Mouse (Mus musculus): ENCODE data around the gene Adgrb3. TPM values are rescaled to one million over a fixed set of nuclear protein-coding genes. Genes with fewer than 3 reads are reported as not detected.

The Adgrb3 gene
- polyA plus RNA-seq, 1 experiment from 2014 or later, result 0.92 TPM

DNA sequence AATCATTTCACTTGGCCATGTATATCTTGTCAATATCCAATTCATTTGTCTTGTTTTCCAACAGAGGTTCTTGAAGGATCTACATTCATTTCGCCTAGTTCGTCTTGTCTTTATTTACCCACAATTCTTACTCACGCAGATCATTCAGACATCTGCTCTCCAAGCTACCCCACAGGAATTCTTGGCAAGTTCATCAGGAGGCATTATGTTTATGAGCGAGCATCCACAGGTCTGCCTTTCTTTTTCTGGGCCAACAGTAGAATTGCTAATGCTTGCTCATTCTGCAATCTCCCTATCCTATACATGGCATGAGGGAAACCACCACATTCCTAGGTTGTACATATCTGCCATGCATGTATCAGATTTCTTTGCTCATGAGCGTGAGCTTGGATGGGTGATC, 99.7 kb downstream of the Adgrb3 start:
- 88% methylated on average over 5 of the region's 5 CpGs for WGBS
- no peak overlapping the region for H3K9ac ChIP-seq (replicated peaks)
- no peaks in the 10 kb centered on the region for H3K27me3 ChIP-seq
- H3K4me2 ChIP-seq, result no peak overlapping the region
- no peaks in the 10 kb centered on the region for H3K9me3 ChIP-seq
- H3K36me3 ChIP-seq, result no peaks in the 10 kb centered on the region
- no peak overlapping the region for H3K27ac ChIP-seq
- ATAC-seq (ENCODE audit: insufficient number of reproducible peaks, insufficient read depth, low FRiP score, low TSS enrichment, low read depth), result no peak
- no peaks in the 10 kb centered on the region for H3K4me1 ChIP-seq (replicated peaks)
- H3K4me3 ChIP-seq (replicated peaks), result no peak overlapping the region

GRCm38 (mm10) chr1:25711474-25711873, 118.0 kb downstream of the Adgrb3 start:
- Histone ChIP-seq H3K27me3 (no peaks in the 10 kb centered on the region), H3K4me1 (replicated peaks) (no peaks in the 10 kb centered on the region), H3K9me3 (no peaks in the 10 kb centered on the region), H3K9ac (replicated peaks) (no peak overlapping the region), H3K4me3 (replicated peaks) (no peak overlapping the region), H3K36me3 (no peaks in the 10 kb centered on the region), H3K27ac (no peak overlapping the region), H3K4me2 (no peak overlapping the region)
- no peak for ATAC-seq (ENCODE audit: insufficient number of reproducible peaks, insufficient read depth, low FRiP score, low TSS enrichment, low read depth)
- 49% methylated on average over 1 of the region's 1 CpGs for WGBS

- H3K9ac ChIP-seq (replicated peaks), result no peak overlapping the region
These were observed 123.2 kb downstream of the Adgrb3 start for GRCm38 (mm10) chr1:25706299-25706698.

DNA sequence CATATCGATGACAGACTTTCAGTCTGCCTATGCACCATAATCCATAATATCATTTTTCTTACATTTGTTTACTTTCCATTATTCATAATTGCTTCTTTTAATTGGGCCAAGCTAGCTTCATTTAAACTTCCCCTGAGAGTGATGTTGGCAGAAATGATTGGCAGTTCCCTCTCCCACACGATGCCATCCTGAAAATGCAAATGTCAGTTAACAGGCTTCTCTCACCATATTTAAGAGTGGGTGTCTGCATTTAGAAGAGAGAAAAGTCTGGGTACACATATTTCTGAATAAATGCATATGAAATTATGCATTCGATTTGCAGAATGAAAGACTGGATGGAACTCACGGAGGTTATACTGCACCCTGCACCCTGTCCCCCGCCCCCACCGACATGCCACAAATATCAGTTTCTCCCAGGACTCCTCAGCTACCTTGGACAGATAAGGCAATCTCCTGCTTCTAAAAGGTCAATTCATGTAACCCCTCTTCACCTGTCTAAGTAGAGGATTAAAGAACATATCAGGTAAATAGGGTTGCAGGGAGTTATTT, 130.7 kb downstream of the Adgrb3 start:
- no peak for ATAC-seq (ENCODE audit: insufficient number of reproducible peaks, insufficient read depth, low FRiP score, low TSS enrichment, low read depth)
- no peak overlapping the region for H3K27ac ChIP-seq
- no peaks in the 10 kb centered on the region for H3K36me3 ChIP-seq
- H3K9me3 ChIP-seq, result no peaks in the 10 kb centered on the region
- H3K4me1 ChIP-seq (replicated peaks), result no peaks in the 10 kb centered on the region
- no peak overlapping the region for H3K9ac ChIP-seq (replicated peaks)
- no peak overlapping the region for H3K4me3 ChIP-seq (replicated peaks)
- WGBS, result 88% methylated on average over 6 of the region's 6 CpGs
- no peak overlapping the region for H3K4me2 ChIP-seq
- no peaks in the 10 kb centered on the region for H3K27me3 ChIP-seq

More at GRCm38 (mm10) chr1:25706299-25706698, 123.2 kb downstream of the Adgrb3 start:
- Histone ChIP-seq H3K4me2 (no peak overlapping the region), H3K36me3 (no peaks in the 10 kb centered on the region), H3K9me3 (no peaks in the 10 kb centered on the region), H3K27ac (no peak overlapping the region), H3K27me3 (no peaks in the 10 kb centered on the region), H3K4me3 (replicated peaks) (no peak overlapping the region), H3K4me1 (replicated peaks) (no peaks in the 10 kb centered on the region)
- 91% methylated on average over 2 of the region's 2 CpGs for WGBS
- no peak for ATAC-seq (ENCODE audit: insufficient number of reproducible peaks, insufficient read depth, low FRiP score, low TSS enrichment, low read depth)

DNA sequence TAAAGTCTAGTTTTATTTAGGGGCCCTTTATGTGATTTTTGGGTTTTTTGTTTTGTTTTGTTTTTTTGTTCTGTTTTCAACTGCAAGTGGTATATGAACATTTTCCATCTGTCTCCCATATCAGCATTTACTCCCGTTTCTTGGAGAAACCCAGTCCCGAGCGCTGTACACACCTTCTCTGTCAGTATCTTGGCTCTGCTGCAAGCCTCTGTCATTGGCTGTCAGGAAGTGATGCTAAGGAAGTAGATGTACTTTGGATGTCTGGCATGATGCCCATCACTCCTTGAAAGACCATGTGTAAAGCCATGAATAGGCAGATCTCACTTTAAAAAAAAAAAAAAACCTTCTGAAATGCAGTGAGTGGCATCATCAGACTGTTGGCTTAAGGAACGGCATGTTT, 132.3 kb downstream of the Adgrb3 start:
- H3K9ac ChIP-seq (replicated peaks), result no peak overlapping the region
- H3K27ac ChIP-seq, result no peak overlapping the region
- H3K4me3 ChIP-seq (replicated peaks), result no peak overlapping the region
- no peaks in the 10 kb centered on the region for H3K4me1 ChIP-seq (replicated peaks)
- no peaks in the 10 kb centered on the region for H3K9me3 ChIP-seq
- H3K36me3 ChIP-seq, result no peaks in the 10 kb centered on the region
- ATAC-seq (ENCODE audit: insufficient number of reproducible peaks, insufficient read depth, low FRiP score, low TSS enrichment, low read depth), result no peak
- WGBS, result 89% methylated on average over 4 of the region's 4 CpGs
- H3K4me2 ChIP-seq, result no peak overlapping the region
- H3K27me3 ChIP-seq, result no peaks in the 10 kb centered on the region

- ATAC-seq (ENCODE audit: insufficient number of reproducible peaks, insufficient read depth, low FRiP score, low TSS enrichment, low read depth), result no peak
- 66% methylated on average over 3 of the region's 3 CpGs for WGBS
These were observed 132.7 kb downstream of the Adgrb3 start for GRCm38 (mm10) chr1:25696771-25697170.

GRCm38 (mm10) chr1:25682118-25682517, 147.4 kb downstream of the Adgrb3 start:
- Histone ChIP-seq H3K27ac (no peak overlapping the region), H3K4me1 (replicated peaks) (no peaks in the 10 kb centered on the region), H3K9me3 (no peaks in the 10 kb centered on the region), H3K27me3 (no peaks in the 10 kb centered on the region), H3K4me2 (no peak overlapping the region), H3K36me3 (no peaks in the 10 kb centered on the region), H3K9ac (replicated peaks) (no peak overlapping the region), H3K4me3 (replicated peaks) (no peak overlapping the region)
- ATAC-seq (ENCODE audit: insufficient number of reproducible peaks, insufficient read depth, low FRiP score, low TSS enrichment, low read depth), result no peak
- WGBS, result 75% methylated on average over 3 of the region's 3 CpGs

More at GRCm38 (mm10) chr1:25696771-25697170, 132.7 kb downstream of the Adgrb3 start:
- Histone ChIP-seq H3K36me3 (no peaks in the 10 kb centered on the region), H3K9me3 (no peaks in the 10 kb centered on the region), H3K4me3 (replicated peaks) (no peak overlapping the region), H3K4me1 (replicated peaks) (no peaks in the 10 kb centered on the region), H3K9ac (replicated peaks) (no peak overlapping the region), H3K4me2 (no peak overlapping the region), H3K27me3 (no peaks in the 10 kb centered on the region), H3K27ac (no peak overlapping the region)

- Histone ChIP-seq H3K9ac (replicated peaks) (no peak overlapping the region), H3K4me1 (replicated peaks) (no peaks in the 10 kb centered on the region), H3K4me2 (no peak overlapping the region), H3K4me3 (replicated peaks) (no peak overlapping the region), H3K36me3 (no peaks in the 10 kb centered on the region), H3K27ac (no peak overlapping the region), H3K27me3 (no peaks in the 10 kb centered on the region), H3K9me3 (no peaks in the 10 kb centered on the region)
- WGBS, result 56% methylated on average over 2 of the region's 2 CpGs
- no peak for ATAC-seq (ENCODE audit: insufficient number of reproducible peaks, insufficient read depth, low FRiP score, low TSS enrichment, low read depth)
These were observed 149.9 kb downstream of the Adgrb3 start for GRCm38 (mm10) chr1:25679656-25680055.

DNA sequence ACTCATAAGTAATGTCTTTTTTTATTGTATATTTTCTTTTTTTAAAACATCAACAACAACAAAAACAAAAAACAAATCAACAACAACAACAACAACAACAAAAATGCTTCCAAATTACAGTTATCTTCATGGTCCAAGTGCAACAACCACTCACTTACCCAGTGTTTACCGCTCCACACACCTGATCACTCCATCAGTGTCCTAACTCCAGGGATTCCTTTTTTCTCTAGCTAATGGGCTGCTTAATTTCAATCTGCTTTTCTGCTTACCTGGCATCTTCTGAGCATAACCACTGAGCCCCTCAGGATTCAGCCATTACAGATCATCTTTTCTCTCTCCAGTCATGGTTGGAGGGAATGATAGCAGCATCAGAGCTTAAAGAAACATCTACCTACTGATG, 176.8 kb downstream of the Adgrb3 start:
- ATAC-seq (ENCODE audit: insufficient number of reproducible peaks, insufficient read depth, low FRiP score, low TSS enrichment, low read depth), result no peak
- H3K9ac ChIP-seq (replicated peaks), result no peak overlapping the region
- no peaks in the 10 kb centered on the region for H3K27me3 ChIP-seq
- no peaks in the 10 kb centered on the region for H3K36me3 ChIP-seq
- no peaks in the 10 kb centered on the region for H3K4me1 ChIP-seq (replicated peaks)
- WGBS, result 90% methylated on average over 1 of the region's 1 CpGs
- H3K9me3 ChIP-seq, result no peaks in the 10 kb centered on the region
- no peak overlapping the region for H3K4me3 ChIP-seq (replicated peaks)
- no peak overlapping the region for H3K27ac ChIP-seq
- no peak overlapping the region for H3K4me2 ChIP-seq

- Histone ChIP-seq H3K9ac (replicated peaks) (no peak overlapping the region), H3K9me3 (no peaks in the 10 kb centered on the region), H3K4me1 (replicated peaks) (no peaks in the 10 kb centered on the region), H3K36me3 (no peaks in the 10 kb centered on the region), H3K4me2 (no peak overlapping the region), H3K27ac (no peak overlapping the region), H3K27me3 (no peaks in the 10 kb centered on the region), H3K4me3 (replicated peaks) (no peak overlapping the region)
- WGBS, result 82% methylated on average over 5 of the region's 5 CpGs
- no peak for ATAC-seq (ENCODE audit: insufficient number of reproducible peaks, insufficient read depth, low FRiP score, low TSS enrichment, low read depth)
These were observed 185.3 kb downstream of the Adgrb3 start for GRCm38 (mm10) chr1:25644256-25644655.

DNA sequence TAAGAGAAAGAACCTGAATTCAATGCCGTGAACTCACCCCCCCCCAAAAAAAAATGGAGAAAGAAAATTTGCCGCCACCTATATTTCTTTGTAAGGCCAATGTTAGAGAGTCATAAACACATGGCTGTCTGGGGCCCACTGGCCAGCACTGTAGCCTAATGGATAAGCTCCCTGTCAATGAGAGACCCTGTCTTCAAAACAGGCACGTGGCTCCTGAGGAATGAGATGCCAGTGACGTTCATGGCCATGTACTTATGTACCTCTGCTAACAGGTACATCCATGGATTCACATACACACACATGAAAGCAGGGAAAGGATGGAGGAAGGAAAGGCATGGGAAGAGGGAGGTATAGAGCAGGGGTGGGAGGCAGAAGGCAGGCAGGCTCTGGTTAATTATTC, 208.0 kb downstream of the Adgrb3 start:
- 63% methylated on average over 4 of the region's 4 CpGs for WGBS

DNA sequence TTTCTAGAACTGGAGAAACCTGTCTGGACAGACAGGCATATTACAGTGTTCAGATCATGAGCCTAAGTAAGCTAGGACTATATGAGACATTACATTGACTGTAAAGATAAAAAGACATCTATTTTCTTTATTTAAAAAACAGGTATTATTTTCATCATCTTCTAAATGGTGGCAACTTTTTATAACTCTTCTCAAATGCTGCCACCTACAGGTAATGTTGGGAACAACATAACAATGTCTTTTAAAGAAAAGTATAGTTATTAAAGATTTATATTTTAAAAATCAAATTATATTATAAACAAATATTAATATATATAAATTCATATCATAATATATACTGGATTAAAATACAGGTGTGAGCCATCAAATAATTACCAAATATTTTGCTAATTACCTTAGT, 212.6 kb downstream of the Adgrb3 start:
- no peak overlapping the region for H3K4me3 ChIP-seq (replicated peaks)
- ATAC-seq (ENCODE audit: insufficient number of reproducible peaks, insufficient read depth, low FRiP score, low TSS enrichment, low read depth), result no peak
- no peak overlapping the region for H3K9ac ChIP-seq (replicated peaks)
- no peaks in the 10 kb centered on the region for H3K27me3 ChIP-seq
- H3K27ac ChIP-seq, result no peak overlapping the region
- H3K4me1 ChIP-seq (replicated peaks), result no peaks in the 10 kb centered on the region
- H3K36me3 ChIP-seq, result no peaks in the 10 kb centered on the region
- no peak overlapping the region for H3K4me2 ChIP-seq
- no peaks in the 10 kb centered on the region for H3K9me3 ChIP-seq

More for the DNA sequence above, 208.0 kb downstream of the Adgrb3 start:
- Histone ChIP-seq H3K4me2 (no peak overlapping the region), H3K9ac (replicated peaks) (no peak overlapping the region), H3K4me3 (replicated peaks) (no peak overlapping the region), H3K36me3 (no peaks in the 10 kb centered on the region), H3K27me3 (no peaks in the 10 kb centered on the region), H3K4me1 (replicated peaks) (no peaks in the 10 kb centered on the region), H3K27ac (no peak overlapping the region), H3K9me3 (no peaks in the 10 kb centered on the region)
- ATAC-seq (ENCODE audit: insufficient number of reproducible peaks, insufficient read depth, low FRiP score, low TSS enrichment, low read depth), result no peak

Data from limb, embryonic 12.5 days (tissue).